Mouse (Mus musculus) left cerebral cortex, adult 2 months (tissue): ENCODE data around the gene Acadvl. TPM values are rescaled to one million over a fixed set of nuclear protein-coding genes. Genes with fewer than 3 reads are reported as not detected.

ENCODE experiments used
- DNase-seq, 2 experiments: peaks; one replicate each; pipeline ENCODE4 v3.0.0; 2021 to 2022; ENCODE audit warnings: low spot score in 2 of 2, mixed read lengths in 1 of 2; ENCODE audit errors: extremely low spot score in 1 of 2
- H3K27ac ChIP-seq: fragments of 200-600 bp; 2 replicates; pipeline ENCODE4 v1.8.1; 2022
- H3K4me3 ChIP-seq: fragments of 200-600 bp; 2 replicates; pipeline ENCODE4 v1.8.1; 2022
- CTCF ChIP-seq: fragments of 200-600 bp; IDR thresholded peaks from 2 replicates; pipeline ENCODE4 v1.8.1; 2022; ENCODE audit warnings: antibody characterized with exemption, mild to moderate bottlenecking, moderate library complexity
- intact Hi-C: fragments of 180-260 bp; cut with DNase I; formaldehyde crosslinking; loops from one replicate; pipeline ENCODE4 v1.15.1; 2025
- total RNA-seq, 2 experiments: library from RNA; stranded (reverse); gene quantifications; 2 replicates each; pipeline ENCODE4 v1.2.3; 2021

The Acadvl gene
- total RNA-seq, 2 experiments from 2014 or later = 59.4 to 62.5 TPM

DNA sequence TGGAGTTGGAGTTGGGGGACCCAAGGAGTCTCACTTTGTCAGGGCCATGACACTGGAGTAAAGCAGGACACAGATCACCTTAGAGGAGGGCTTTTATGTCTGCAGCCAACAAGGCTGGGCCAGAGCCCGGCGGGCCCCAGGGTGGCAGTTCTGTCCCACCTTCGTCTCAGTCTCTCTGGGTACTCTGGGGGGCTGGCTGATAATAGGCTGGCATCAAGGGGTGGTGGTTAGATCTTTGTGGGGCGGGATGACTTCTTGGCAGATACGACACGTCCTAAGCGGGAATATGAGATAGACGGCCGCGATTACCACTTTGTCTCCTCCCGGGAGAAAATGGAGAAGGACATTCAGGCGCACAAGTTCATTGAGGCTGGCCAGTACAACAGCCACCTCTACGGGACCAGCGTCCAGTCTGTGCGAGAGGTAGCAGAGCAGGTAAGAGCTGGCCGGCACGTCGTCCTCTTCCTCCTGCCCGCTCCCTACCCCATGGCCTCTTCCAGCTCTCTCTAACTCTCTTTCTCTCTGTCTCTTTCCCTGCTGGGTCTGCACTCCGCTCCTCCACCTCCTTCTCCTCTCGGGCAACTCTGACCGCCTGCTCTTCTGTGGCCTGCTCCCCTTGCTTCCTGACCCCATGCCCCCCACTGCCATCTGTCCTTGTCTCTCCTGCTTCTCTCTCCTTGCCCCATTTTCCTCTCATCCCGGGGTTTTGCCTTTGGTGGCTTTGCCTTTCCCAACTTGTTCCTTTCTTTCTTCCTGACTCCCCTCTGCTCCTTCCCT lies 27.3 kb upstream of the Acadvl start:
- no peak overlapping the region for H3K4me3 ChIP-seq
- intact Hi-C loops = no loop called here
- no peak for DNase-seq
- H3K27ac ChIP-seq = no peak overlapping the region
- no peak for TF ChIP-seq CTCF

DNA sequence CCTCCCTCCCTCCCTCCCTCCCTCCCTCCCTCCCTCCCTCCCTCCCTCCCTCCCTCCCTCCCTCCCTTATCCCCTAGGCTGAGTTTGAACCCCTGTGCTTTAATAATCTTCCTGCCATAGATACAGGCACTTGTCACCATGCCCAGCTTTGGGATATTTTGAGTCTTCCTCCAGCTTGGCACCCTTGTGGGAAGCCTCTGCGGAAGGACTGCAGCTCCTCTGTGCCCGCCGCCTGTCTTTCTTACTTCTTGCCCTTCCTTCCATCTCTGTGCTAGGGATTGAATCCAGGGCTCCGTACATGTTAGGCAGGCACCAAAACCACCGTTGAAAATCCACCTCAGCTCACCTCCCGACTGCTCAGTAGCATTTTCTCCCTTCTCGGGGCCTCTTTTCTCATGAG lies 25.0 kb upstream of the Acadvl start:
- intact Hi-C loops = no loop called here
- no peak for TF ChIP-seq CTCF
- H3K27ac ChIP-seq = peak overlapping the region; percentile 40; the same call in 1 of the 2 replicates
- H3K4me3 ChIP-seq = no peak overlapping the region
- DNase-seq = no peak

DNA sequence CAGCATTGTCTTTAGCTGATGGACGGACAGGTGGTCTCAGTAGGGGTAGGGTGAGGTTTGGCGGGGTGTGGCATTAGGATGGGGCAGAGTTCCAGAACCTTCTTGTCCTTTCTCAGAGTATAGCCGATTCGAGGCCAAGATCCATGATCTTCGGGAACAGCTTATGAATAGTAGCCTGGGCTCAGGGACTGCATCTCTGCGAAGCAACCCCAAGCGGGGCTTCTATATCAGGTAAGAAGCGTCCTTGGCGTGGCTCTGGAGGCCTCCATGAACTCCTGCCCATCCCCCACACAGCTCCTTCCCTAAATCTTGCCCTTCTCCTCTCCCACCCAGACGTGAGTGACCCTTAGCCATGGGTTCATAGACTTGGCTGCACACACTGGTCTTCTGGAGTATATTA lies 24.4 kb upstream of the Acadvl start:
- intact Hi-C loops = no loop called here
- H3K4me3 ChIP-seq = no peak overlapping the region
- DNase-seq = no peak
- no peak for TF ChIP-seq CTCF
- H3K27ac ChIP-seq = no peak overlapping the region

DNA sequence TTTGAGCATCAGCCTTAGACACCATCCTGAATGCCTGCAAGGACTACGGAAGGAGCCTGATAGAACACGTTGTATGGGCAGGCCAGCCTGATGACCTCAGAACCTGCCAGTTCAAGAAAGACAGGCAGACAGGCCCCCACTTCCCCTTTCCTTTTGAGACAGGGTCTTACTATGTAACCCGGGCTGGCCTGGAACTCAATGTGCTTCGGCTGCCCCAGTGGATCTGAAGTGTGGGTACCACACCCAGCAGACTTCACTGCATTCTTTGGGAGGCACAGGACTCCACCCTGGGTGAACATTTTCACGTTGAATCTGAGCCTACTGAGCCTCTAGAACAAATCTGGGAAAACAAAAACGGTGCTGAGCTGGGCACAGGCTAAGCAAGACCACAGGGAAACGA lies 23.0 kb upstream of the Acadvl start:
- no peak overlapping the region for H3K27ac ChIP-seq
- intact Hi-C loops = no loop called here
- no peak for DNase-seq
- H3K4me3 ChIP-seq = no peak overlapping the region
- TF ChIP-seq CTCF = no peak

DNA sequence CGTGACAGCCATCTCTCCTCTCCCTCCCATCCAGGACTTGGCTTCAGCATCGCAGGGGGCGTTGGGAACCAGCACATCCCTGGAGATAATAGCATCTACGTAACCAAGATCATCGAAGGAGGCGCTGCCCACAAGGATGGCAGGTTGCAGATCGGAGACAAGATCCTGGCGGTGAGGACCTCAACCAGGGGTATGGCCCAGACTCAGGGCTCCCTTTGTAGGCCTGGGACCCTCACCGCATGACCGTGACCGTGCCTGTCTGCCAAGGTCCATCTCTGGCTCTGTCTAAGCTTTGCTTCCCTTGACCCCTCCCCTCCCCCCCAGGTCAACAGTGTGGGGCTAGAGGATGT lies 16.1 kb upstream of the Acadvl start:
- DNase-seq = no peak
- no peak overlapping the region for H3K4me3 ChIP-seq
- intact Hi-C loops = no loop called here
- H3K27ac ChIP-seq = no peak overlapping the region
- no peak for TF ChIP-seq CTCF

DNA sequence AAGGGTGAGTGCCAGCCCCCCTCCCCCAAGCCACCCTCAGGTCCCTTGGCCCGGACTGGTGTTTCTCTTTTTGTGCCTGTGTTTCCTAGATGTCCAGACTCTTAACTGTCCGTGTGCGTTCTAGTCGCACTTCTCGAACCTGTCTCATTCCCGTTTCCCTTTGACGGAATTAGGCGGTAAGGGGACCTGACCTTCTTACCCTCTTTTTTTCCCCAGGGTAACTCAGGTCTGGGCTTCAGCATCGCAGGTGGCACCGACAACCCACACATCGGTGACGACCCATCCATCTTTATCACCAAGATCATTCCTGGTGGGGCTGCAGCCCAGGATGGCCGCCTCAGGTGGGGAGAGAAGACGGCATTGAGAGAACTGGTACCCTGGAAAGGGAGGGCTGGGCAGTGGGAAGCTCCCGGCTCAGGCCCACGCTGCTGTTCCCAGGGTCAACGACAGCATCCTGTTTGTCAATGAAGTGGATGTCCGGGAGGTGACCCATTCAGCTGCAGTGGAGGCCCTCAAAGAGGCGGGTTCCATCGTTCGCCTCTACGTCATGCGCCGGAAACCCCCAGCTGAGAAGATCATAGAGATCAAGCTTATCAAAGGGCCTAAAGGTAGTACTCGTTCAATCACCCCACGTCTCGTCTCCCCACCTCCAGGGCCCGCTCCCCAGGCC lies 15.6 kb upstream of the Acadvl start:
- intact Hi-C loops = no loop called here
- no peak for DNase-seq
- Histone ChIP-seq H3K27ac (no peak overlapping the region), H3K4me3 (no peak overlapping the region)
- TF ChIP-seq CTCF = no peak

DNA sequence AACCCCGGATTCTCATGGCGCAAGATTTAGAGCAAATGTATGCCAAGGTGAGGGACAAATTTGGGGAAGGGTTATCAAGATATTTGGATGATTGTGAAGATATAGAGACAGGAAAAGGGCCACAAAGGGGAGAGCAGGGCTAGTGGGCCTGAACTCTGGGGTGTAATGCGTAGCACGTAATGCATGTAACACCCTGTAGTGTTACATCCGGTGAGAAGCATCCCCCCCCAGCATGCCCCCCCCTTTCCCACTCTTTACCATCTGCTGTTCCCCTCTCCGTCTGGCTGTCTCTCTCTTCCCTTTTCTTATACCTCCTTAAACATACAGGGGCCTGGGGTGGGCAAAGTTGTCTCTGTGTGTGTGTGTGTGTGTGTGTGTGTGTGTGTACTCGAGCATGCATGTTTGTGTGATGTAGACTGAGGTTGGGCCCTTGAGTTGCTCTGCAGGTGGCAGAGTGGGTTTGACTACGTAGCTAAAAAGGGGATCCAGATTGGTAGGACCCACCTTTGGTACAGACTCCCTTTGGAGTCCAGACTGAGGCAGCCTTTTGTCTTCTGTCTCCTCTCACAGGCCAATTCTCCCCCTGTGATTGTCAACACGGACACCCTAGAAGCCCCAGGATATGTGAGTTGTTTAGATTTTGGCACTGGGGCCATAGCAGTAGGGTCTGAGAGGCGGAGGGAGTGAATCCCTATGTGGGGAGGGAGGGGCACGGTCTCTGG lies 14.8 kb upstream of the Acadvl start:
- DNase-seq = no peak
- H3K27ac ChIP-seq = peak overlapping the region; percentile 84
- intact Hi-C loops = no loop called here
- H3K4me3 ChIP-seq = peak overlapping the region; percentile 37
- no peak for TF ChIP-seq CTCF

DNA sequence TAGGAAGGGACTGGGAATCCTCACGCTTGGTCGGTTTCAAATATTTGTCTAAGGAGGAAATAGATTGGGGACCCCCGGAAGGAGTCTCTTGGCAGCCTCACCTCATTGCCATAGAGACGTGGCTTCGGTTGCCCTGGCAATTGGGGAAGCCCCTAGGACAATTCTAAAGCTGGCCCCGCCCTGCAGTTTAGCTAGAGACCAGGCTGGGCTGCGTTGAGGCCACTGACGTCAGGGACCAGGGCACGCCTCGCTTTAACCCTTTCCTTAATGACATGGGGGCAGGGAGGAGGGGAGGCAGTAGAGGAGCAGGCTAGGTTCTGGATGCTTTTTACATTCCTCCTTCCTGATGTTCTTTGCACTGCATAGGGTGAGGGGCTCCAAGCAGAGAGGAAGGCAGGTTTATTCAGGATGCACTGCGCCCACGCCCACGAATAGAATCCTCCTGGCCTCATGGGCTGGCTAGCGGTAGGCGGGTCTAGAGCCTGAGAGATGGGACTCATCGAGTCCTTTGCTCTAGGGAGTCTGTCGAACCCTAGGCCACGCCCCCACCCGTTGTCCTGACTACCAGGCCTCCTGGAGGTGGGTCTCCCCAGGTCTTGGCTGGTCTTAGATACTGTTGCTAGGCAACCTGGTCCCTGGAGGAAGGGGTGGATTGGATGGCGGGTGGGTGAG lies 14.1 kb upstream of the Acadvl start:
- H3K27ac ChIP-seq = peak overlapping the region; percentile 84
- peak; percentile 79 to 86 for DNase-seq
- no peak for TF ChIP-seq CTCF
- intact Hi-C loops = no loop called here
- peak overlapping the region; percentile 37 for H3K4me3 ChIP-seq

DNA sequence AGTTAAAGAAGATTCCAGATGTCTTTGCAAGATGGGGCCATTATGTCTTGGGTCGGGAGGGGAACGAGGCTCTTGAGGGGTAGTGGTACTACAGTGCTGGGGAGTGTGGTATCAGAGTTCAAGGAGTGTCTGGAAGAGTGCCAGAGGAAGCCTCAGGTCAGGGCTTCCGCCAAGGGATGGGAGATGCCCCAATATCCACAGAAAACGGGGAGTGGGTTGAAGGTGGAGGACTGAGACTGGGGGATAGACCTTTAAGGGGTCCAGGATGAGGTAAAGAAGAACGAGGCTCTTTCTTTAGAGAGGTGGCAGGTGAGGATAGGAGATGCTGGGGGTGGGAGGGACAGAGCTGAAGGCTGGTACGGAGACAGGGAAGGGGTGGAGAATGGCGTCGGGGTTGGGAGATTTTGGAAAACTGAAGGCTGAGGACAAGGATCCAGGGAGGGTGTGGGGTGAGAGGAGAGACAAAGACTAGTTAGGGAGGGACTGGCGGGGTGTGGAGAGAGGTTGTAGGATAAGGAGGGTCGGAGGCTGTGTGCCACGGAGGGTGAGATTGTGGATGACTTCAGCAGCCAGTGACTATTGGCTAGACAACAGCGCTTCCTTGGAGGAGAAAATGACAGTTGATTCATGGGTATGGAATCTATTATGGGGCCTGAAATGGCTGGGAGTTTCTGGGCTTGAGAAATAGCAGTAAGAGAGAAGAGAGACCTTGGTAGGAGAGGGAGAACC lies 13.4 kb upstream of the Acadvl start:
- DNase-seq = no peak
- intact Hi-C loops = no loop called here
- peak overlapping the region; percentile 84 for H3K27ac ChIP-seq
- TF ChIP-seq CTCF = no peak
- peak overlapping the region; percentile 37 for H3K4me3 ChIP-seq

DNA sequence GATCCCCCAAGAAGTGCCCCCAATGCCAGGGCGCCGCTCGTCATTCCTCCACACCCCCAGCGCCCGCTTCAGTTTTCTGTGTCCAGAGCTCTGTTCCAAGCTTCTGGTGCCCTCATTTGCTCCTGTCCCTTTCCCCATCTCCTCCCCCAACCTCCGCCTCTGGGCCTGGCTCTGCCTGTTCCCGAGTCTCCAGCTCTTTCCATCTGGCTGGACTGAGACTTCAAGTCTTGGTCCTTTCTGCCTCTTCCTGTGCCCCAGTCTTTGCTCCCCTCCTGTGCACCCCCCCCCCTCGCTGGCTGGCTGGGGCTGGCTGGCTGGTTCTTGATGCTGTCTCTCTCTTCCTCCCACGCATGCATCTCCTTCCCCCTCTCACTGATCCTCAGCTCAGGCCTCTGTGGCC lies 12.2 kb upstream of the Acadvl start:
- DNase-seq = no peak
- intact Hi-C loops = no loop called here
- no peak for TF ChIP-seq CTCF
- Histone ChIP-seq H3K27ac (peak overlapping the region; percentile 84), H3K4me3 (peak overlapping the region; percentile 38)

DNA sequence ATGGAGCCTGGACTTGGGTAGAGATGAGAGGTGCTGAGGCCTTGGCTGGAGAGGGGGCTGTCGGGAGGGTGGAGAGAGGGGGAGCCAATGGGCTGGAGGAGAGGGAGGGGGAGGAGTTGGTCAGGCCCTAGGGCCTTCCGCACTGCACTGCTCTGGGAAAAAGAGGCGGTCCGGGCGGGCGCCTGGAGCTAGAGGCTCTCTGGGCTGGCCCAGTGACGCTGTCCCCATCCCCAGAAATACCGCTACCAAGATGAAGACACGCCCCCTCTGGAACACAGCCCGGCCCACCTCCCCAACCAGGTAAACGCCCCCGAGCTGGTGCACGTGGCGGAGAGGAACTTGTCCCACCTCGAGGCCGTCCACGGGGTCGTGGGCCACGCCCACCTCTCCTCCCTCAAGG lies 11.5 kb upstream of the Acadvl start:
- peak overlapping the region; percentile 38 for H3K4me3 ChIP-seq
- no peak for TF ChIP-seq CTCF
- peak overlapping the region; percentile 84 for H3K27ac ChIP-seq
- DNase-seq = peak in 1 of 2 experiments; percentile 48
- intact Hi-C loops = no loop called here
